Mouse (Mus musculus) ES-E14 (cell line): ENCODE data around the gene Cab39.

Source experiments
- CHD2 ChIP-seq: IDR thresholded peaks from 2 replicates; pipeline ENCODE4 v1.6.1; 2014; ENCODE audit warnings: mild to moderate bottlenecking, low read depth, low read length, inconsistent platforms
- HCFC1 ChIP-seq: IDR thresholded peaks from 2 replicates; pipeline ENCODE4 v1.6.1; 2012; ENCODE audit warnings: low read length, inconsistent platforms, borderline replicate concordance; ENCODE audit not compliant: insufficient read depth
- MAFK ChIP-seq: IDR thresholded peaks from 2 replicates; pipeline ENCODE4 v1.6.1; 2014; ENCODE audit warnings: mild to moderate bottlenecking, low read depth, low read length, inconsistent platforms; ENCODE audit not compliant: insufficient read depth
- ZC3H11A ChIP-seq: IDR thresholded peaks from 2 replicates; pipeline ENCODE4 v1.6.1; 2012; ENCODE audit warnings: low read depth, mild to moderate bottlenecking, inconsistent platforms, low read length, borderline replicate concordance
- ZNF384 ChIP-seq: IDR thresholded peaks from 2 replicates; pipeline ENCODE4 v1.6.1; 2012; ENCODE audit warnings: low read depth, low read length, inconsistent platforms

GRCm38 (mm10) chr1:85827166-85827565 lies 33.9 kb downstream of the Cab39 start:
- TF ChIP-seq ZC3H11A (no peak), MAFK (no peak), CHD2 (no peak), ZNF384 (no peak), HCFC1 (no peak)
